Mouse (Mus musculus) testis, adult 2 months (tissue): ENCODE measurements around the gene Jund. TPM values are rescaled to one million over a fixed set of nuclear protein-coding genes. Genes with fewer than 3 reads are reported as not detected.

Experiments
- H3K27ac ChIP-seq: fragments of 200-500 bp; 2 replicates; pipeline ENCODE4 v1.5.1; 2012; ENCODE audit warnings: low read depth, low read length; ENCODE audit not compliant: control insufficient read depth, insufficient read depth
- H3K27me3 ChIP-seq: fragments of 200-500 bp; 2 replicates; pipeline ENCODE4 v1.6.1; 2012; ENCODE audit warnings: mild to moderate bottlenecking, low read length, moderate library complexity; ENCODE audit not compliant: control insufficient read depth, insufficient read depth
- H3K36me3 ChIP-seq: fragments of 200-500 bp; 2 replicates; pipeline ENCODE4 v1.6.1; 2012; ENCODE audit warnings: mild to moderate bottlenecking, low read length; ENCODE audit not compliant: control insufficient read depth, insufficient read depth
- H3K4me1 ChIP-seq: fragments of 200-500 bp; 2 replicates; pipeline ENCODE4 v1.6.1; 2012; ENCODE audit warnings: low read length; ENCODE audit not compliant: control insufficient read depth, insufficient read depth
- H3K4me3 ChIP-seq: fragments of 200-500 bp; 2 replicates; pipeline ENCODE4 v1.5.1; 2012; ENCODE audit warnings: low read depth, mild to moderate bottlenecking, low read length, moderate library complexity, mixed read lengths; ENCODE audit not compliant: control insufficient read depth
- CTCF ChIP-seq: fragments of 200-500 bp; IDR thresholded peaks from 2 replicates; pipeline ENCODE4 v1.5.1; 2012; ENCODE audit warnings: low read depth, mild to moderate bottlenecking, inconsistent platforms, low read length, moderate library complexity; ENCODE audit not compliant: control insufficient read depth, insufficient read depth, insufficient replicate concordance
- POLR2A ChIP-seq: fragments of 200-500 bp; IDR thresholded peaks from 2 replicates; pipeline ENCODE4 v1.6.1; 2012; ENCODE audit warnings: low read depth, mild to moderate bottlenecking, inconsistent platforms, low read length, moderate library complexity; ENCODE audit not compliant: control insufficient read depth
- polyA plus RNA-seq: library from polyadenylated mRNA; depleted of rRNA; stranded (reverse); fragments of >200 nt; gene quantifications from 2 replicates; pipeline ENCODE4 v1.2.3, GENCODE M21; 2012

The Jund gene
- polyA plus RNA-seq, 1 experiment: 79.2 TPM

GRCm38 (mm10) chr8:70693636-70694035, 5.1 kb upstream of the Jund start:
- Histone ChIP-seq H3K27me3 (no peaks in the 10 kb centered on the region), H3K4me3 (no peak overlapping the region), H3K36me3 (no peaks in the 10 kb centered on the region), H3K4me1 (peaks cover 39% of the 10 kb centered on the region), H3K27ac (no peak overlapping the region)
- TF ChIP-seq POLR2A (no peak), CTCF (no peak)

- Histone ChIP-seq H3K36me3 (no peaks in the 10 kb centered on the region), H3K27ac (peak overlapping the region; percentile 41; the same call in 1 of the 2 replicates), H3K4me1 (peaks cover 42% of the 10 kb centered on the region), H3K27me3 (no peaks in the 10 kb centered on the region), H3K4me3 (no peak overlapping the region)
- TF ChIP-seq POLR2A: no peak
- no peak for TF ChIP-seq CTCF
These were observed 3.3 kb upstream of the Jund start for GRCm38 (mm10) chr8:70695318-70696018.

- peaks cover 43% of the 10 kb centered on the region for H3K4me1 ChIP-seq
These were observed 2.5 kb upstream of the Jund start for GRCm38 (mm10) chr8:70696019-70696885.

GRCm38 (mm10) chr8:70696946-70697345, 1.8 kb upstream of the Jund start:
- TF ChIP-seq POLR2A (no peak), CTCF (no peak)
- peak overlapping the region; percentile 81 for H3K4me3 ChIP-seq
- peak overlapping the region; percentile 46 for H3K27ac ChIP-seq
- no peaks in the 10 kb centered on the region for H3K36me3 ChIP-seq
- peaks cover 39% of the 10 kb centered on the region for H3K4me1 ChIP-seq
- no peaks in the 10 kb centered on the region for H3K27me3 ChIP-seq

More at GRCm38 (mm10) chr8:70696019-70696885, 2.5 kb upstream of the Jund start:
- Histone ChIP-seq H3K27me3 (no peaks in the 10 kb centered on the region), H3K4me3 (peak overlapping the region; percentile 81), H3K36me3 (no peaks in the 10 kb centered on the region), H3K27ac (peak overlapping the region; percentile 41)
- TF ChIP-seq CTCF (no peak), POLR2A (peak; percentile 13; the same call in 1 of the 2 replicates)

- Histone ChIP-seq H3K27me3 (no peaks in the 10 kb centered on the region), H3K4me3 (peak overlapping the region; percentile 81), H3K36me3 (no peaks in the 10 kb centered on the region), H3K27ac (peak overlapping the region; percentile 93), H3K4me1 (peaks cover 38% of the 10 kb centered on the region)
- TF ChIP-seq CTCF (no peak), POLR2A (no peak)
These were observed 1.1 kb upstream of the Jund start for GRCm38 (mm10) chr8:70697366-70698250.

- Histone ChIP-seq H3K27me3 (no peaks in the 10 kb centered on the region), H3K4me1 (peaks cover 34% of the 10 kb centered on the region), H3K36me3 (no peaks in the 10 kb centered on the region), H3K27ac (peak overlapping the region; percentile 93), H3K4me3 (peak overlapping the region; percentile 81)
- no peak for TF ChIP-seq POLR2A
- TF ChIP-seq CTCF: no peak
These were observed 526 bp downstream of the Jund start for GRCm38 (mm10) chr8:70699116-70699833.
